Mouse (Mus musculus): ENCODE results near the gene Gm21060. TPM values are rescaled to one million over a fixed set of nuclear protein-coding genes. Genes with fewer than 3 reads are reported as not detected.
"Not testable (repeated sequence)": the region's sequence is repeated elsewhere in the genome, so short reads cannot be mapped to it uniquely, and the experiment has no call there.

Gm21060 gene
- total RNA-seq (2022): not detected

DNA sequence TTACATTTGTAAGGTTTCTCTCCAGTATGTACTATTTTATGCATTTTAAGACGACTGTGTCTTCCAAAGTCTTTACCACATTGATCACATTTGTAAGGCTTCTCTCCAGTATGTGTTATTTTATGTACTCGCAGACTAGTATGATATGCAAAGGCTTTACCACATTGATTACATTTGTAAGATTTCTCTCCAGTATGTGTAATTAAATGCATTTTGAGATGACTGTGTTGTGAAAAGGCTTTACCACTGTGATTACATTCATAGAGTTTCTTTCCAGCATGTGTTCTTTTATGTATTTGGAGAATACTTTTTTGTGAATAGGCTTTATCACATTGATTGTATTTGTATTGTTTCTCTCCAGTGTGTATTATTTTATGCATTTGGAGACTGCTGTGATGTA is at the start of gene Gm21060:
TSS of gene Gm21060 (minus strand) at position 101 of the 400 bp plus-strand sequence.
- DNase-seq (ENCODE audit: low spot score in 2 of 2): no peak

DNA sequence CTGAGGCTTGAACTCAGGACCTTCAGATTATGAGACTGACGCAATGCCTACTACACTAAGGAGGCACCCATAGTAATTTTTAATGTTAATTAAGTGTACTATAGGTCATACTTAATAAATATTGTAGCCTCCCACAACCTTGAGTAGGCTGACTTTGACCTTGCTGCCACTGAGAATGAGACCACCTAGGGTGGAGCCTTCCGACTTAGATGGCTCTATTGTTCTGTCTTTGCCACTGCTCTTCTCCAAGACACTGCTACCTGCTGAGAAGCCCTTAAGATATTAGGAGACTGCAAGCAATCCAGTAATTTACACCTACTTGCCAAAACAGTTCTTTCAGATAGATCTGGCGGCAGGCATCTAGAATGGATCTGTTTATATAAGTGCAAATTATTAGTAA is 24.0 kb upstream of the Gm21060 start:
- not testable (repeated sequence) for DNase-seq (ENCODE audit: low spot score in 2 of 2)

DNA sequence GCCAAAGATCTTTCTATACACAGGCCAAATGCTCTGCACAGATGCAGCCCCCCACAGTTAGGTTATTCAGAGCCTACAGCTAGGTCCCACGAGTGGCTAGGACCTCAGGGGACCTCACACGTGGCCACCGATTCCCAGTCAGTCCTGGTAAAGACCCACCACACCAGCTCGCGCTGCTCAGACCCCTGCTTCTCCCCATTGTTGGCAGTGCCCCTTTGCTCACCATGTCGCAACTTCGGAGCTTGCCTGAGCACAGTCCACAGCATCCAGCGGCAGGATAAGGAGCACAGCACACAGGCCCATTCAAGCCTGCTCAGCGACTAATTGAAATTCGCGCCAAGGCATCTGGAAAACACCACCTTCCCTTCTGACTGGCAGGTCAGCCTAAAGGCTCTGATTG is 16.3 kb upstream of the Gm21060 start:
- DNase-seq (ENCODE audit: low spot score in 2 of 2): not testable (repeated sequence)

DNA sequence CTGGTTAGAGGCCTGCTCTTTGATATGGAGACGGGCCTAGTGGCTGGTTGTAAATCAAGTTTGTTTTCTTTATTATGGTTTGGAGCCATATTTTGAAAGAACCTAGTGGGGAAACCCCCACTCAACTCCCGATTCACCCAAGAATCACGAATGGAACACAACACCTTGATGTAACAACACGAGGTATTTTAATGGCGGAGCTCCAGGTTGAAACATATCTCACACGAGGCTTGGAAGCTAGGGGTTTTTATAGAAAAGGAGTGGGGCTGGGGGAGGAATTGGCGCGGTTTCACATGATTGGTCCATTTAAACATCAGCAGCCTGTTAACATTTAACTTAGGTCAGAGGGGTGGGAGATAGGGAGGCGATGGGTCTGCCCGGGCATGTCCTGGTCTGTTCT is 15.5 kb upstream of the Gm21060 start:
- DNase-seq (ENCODE audit: low spot score in 2 of 2): not testable (repeated sequence)

- DNase-seq (ENCODE audit: low spot score in 2 of 2): not testable (repeated sequence)
Observed at GRCm38 (mm10) chr19:61308083-61308482, 11.2 kb upstream of the Gm21060 start.

GRCm38 (mm10) chr19:61285033-61285432 is 11.8 kb downstream of the Gm21060 start:
- not testable (repeated sequence) for DNase-seq (ENCODE audit: low spot score in 2 of 2)

DNA sequence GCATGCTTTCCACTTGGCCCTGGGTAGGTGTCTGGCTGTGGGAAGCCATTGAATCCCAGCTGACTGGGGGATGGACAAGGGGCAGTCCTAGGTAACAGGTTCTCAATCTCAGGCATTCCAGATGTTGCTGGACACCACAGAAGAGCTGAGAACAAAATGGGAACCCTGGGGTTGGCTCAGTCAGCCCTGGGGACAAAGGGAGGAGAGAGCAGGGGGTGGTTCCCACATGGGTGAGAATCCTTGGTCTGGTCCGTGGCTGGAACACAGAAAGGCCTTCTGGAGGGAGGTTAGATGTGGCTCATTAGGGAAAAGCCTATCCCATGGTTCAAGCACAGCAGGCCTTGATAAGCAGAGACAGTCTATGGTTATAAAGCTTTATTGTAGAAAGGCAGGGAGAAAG is 13.3 kb downstream of the Gm21060 start:
- DNase-seq (ENCODE audit: low spot score in 2 of 2): no peak

- DNase-seq (ENCODE audit: low spot score in 2 of 2): no peak
Observed at GRCm38 (mm10) chr19:61275446-61275845, 21.4 kb downstream of the Gm21060 start.

GRCm38 (mm10) chr19:61269141-61269540 is 27.7 kb downstream of the Gm21060 start:
- not testable (repeated sequence) for DNase-seq (ENCODE audit: low spot score in 2 of 2)

DNA sequence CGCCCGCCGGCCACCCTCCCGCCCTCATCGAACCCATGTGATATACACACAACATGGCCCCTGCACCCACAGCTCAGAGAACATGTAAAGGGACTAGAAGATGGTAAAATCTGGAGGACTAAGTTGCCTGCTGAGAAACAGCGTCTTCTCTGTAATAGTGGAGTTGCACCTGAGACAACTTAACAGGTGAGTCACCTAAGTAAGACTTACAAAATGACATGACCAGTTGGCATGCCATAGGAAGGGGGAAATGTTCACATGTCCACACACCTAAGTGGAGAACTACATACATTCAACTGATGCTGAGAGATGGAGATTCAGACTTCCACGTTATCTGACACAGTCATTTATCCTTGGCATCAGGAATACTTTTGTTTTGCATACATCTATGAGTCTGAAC is 29.7 kb downstream of the Gm21060 start:
- no peak for DNase-seq (ENCODE audit: low spot score in 2 of 2)

GRCm38 (mm10) chr19:61266651-61267050 is 30.2 kb downstream of the Gm21060 start:
- no peak for DNase-seq (ENCODE audit: low spot score in 2 of 2)

DNA sequence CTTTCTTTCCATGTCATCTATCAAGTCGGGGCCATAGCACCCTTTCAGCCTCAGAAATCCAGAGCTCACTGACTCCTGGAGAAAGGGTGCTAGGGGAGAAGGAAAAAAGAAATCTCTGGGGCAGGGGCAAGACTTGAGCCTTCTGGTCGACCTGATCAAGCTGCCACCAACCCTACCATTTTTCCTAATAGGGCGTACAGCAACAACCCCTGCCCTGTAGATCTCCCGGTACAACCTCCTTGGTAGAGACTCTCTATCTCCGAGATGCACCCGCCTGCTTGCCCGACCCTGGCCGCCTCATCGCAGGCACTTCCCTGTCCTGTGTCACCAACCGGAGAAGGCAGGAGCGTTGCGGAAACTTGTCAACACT is 30.6 kb downstream of the Gm21060 start:
- no peak for DNase-seq (ENCODE audit: low spot score in 2 of 2)

- DNase-seq (ENCODE audit: low spot score in 2 of 2): peak in 1 of 2 experiments; percentile 41
Observed at GRCm38 (mm10) chr19:61265349-61266245, 31.3 kb downstream of the Gm21060 start.

DNA sequence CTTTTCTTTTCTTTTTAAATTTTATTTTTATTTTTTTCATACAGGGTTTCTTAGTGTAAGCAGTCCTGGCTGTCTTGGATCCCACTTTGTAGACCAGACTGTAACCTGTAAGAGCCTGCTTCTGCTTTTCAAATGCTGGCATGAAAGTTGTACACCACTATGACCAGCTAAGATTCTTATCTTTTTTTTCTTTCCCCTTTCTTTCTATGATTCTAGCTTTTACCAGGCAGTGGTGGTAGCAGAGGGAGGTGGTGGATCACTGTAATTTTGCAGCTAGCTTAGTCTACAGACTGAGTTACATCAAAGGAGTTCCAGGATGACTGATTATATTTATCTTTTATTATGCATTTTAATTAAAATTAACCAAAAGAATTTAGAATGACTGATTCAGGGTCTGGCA is 31.9 kb downstream of the Gm21060 start:
- DNase-seq (ENCODE audit: low spot score in 2 of 2): no peak

- DNase-seq (ENCODE audit: low spot score in 2 of 2): no peak
Observed at GRCm38 (mm10) chr19:61264227-61264626, 32.6 kb downstream of the Gm21060 start.

- no peak for DNase-seq (ENCODE audit: low spot score in 2 of 2)
Observed at GRCm38 (mm10) chr19:61261241-61261640, 35.6 kb downstream of the Gm21060 start.

GRCm38 (mm10) chr19:61257733-61258132 is 39.1 kb downstream of the Gm21060 start:
- DNase-seq (ENCODE audit: low spot score in 2 of 2): no peak

- DNase-seq (ENCODE audit: low spot score in 2 of 2): no peak
Observed at GRCm38 (mm10) chr19:61256166-61256887, 40.5 kb downstream of the Gm21060 start.

DNA sequence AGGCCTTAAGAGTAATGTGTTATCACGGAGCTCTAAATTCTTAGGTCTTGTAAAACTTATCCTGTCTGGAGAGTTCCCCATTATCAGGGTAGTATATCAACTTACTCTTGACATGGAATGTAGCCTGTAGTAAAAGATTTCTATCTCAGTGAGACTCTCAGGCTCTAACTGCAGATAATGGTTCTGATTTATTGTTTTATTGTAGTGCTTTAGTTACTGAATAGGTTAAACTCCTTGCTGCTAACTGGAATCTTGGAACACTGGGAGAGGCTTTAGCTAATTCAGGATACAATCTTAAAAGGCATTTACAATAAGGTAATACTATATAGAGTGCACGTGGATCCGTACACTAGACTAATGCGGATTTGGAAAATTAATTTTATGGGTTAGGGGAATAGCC is 49.5 kb downstream of the Gm21060 start:
- DNase-seq (ENCODE audit: low spot score in 2 of 2): not testable (repeated sequence)

All from left cerebral cortex, adult 8-10 months (tissue).